8 mouse cellular contexts compared by ENCODE assay signal in genomic region chr7:100227158-100227875, GRCm38 (mm10). TPM values are rescaled to one million over a fixed set of nuclear protein-coding genes. Genes with fewer than 3 reads are reported as not detected.
A peak's percentile ranks its signal among the peaks of the same experiment; 100 is the strongest.
DNase-seq lines count a peak whose midpoint lies in the region; ATAC-seq and TF ChIP-seq lines count a peak whose summit lies in the region.

TSS of gene Pgm2l1 (plus strand) at chr7:100227394.

- H3K4me2 ChIP-seq in heart, embryonic 12.5 days = peak within 1 kb of the TSS; percentile 97
- peak within 1 kb of the TSS; percentile 99 for H3K4me2 ChIP-seq in kidney, postnatal 0 days (ENCODE audit: low read length)
- peak within 1 kb of the TSS; percentile 99 for H3K4me2 ChIP-seq in liver, embryonic 11.5 days
- H3K4me2 ChIP-seq in stomach, embryonic 14.5 days (replicated peaks; ENCODE audit: low read depth, low read length) = peak within 1 kb of the TSS; percentile 100

- 0 out of 2 replicates have a peak, but pooled peaks cover 4% of the 10 kb centered on the region for H3K4me1 ChIP-seq in heart, embryonic 12.5 days (replicated peaks)
- H3K4me1 ChIP-seq in kidney, postnatal 0 days (replicated peaks; ENCODE audit: insufficient read depth, low read length) = no peaks in the 10 kb centered on the region; the same call in 1 of the 2 replicates
- H3K4me1 ChIP-seq in liver, embryonic 11.5 days (replicated peaks; ENCODE audit: control insufficient read depth, insufficient read depth, low read length) = peaks cover 12% of the 10 kb centered on the region
- peaks cover 5% of the 10 kb centered on the region; the same call in 1 of the 2 replicates for H3K4me1 ChIP-seq in stomach, embryonic 14.5 days (ENCODE audit: control insufficient read depth, insufficient read depth, low read length)

- DNase-seq in CD4-positive helper T cell, adult 2 months (ENCODE audit: low read depth, low spot score) = peak; percentile 95
- DNase-seq in brain, embryonic 18.5 days (ENCODE audit: low read depth, low spot score) = peak; percentile 89
- DNase-seq in kidney, postnatal 0 days (ENCODE audit: low spot score) = peak; percentile 97
- peak; percentile 94 for DNase-seq in liver, embryonic 11.5 days (ENCODE audit: low spot score)
- DNase-seq in naive thymus-derived CD4-positive, alpha-beta T cell, adult 2 months (ENCODE audit: low read depth) = peak; percentile 95

- no peaks in the 10 kb centered on the region for H3K27me3 ChIP-seq in heart, embryonic 12.5 days (replicated peaks)
- no peaks in the 10 kb centered on the region for H3K27me3 ChIP-seq in kidney, postnatal 0 days (ENCODE audit: insufficient read depth, low read length)
- no peaks in the 10 kb centered on the region for H3K27me3 ChIP-seq in liver, embryonic 11.5 days (replicated peaks; ENCODE audit: control insufficient read depth, insufficient read depth, low read length)
- no peaks in the 10 kb centered on the region for H3K27me3 ChIP-seq in stomach, embryonic 14.5 days (ENCODE audit: control insufficient read depth, insufficient read depth, low read length)

- H3K36me3 ChIP-seq in heart, embryonic 12.5 days = no peaks in the 10 kb centered on the region
- H3K36me3 ChIP-seq in kidney, postnatal 0 days (ENCODE audit: insufficient read depth, low read length) = no peaks in the 10 kb centered on the region
- H3K36me3 ChIP-seq in liver, embryonic 11.5 days (ENCODE audit: control insufficient read depth, insufficient read depth, low read length) = no peaks in the 10 kb centered on the region
- no peaks in the 10 kb centered on the region for H3K36me3 ChIP-seq in stomach, embryonic 14.5 days (ENCODE audit: control insufficient read depth, insufficient read depth, low read length)

- TF ChIP-seq CTCF in kidney, postnatal 0 days (IDR thresholded peaks at IDR 0.05; ENCODE audit: low read depth) = no peak; the same call in 1 of the 2 replicates

- H3K9ac ChIP-seq in heart, embryonic 12.5 days = peak within 1 kb of the TSS; percentile 71
- H3K9ac ChIP-seq in kidney, postnatal 0 days (ENCODE audit: low read depth, low read length) = peak within 1 kb of the TSS; percentile 70
- peak within 1 kb of the TSS; percentile 79 for H3K9ac ChIP-seq in liver, embryonic 11.5 days (ENCODE audit: low read depth, low read length)
- H3K9ac ChIP-seq in stomach, embryonic 14.5 days (replicated peaks; ENCODE audit: low read depth, low read length) = peak within 1 kb of the TSS; percentile 57

- H3K4me3 ChIP-seq in heart, embryonic 12.5 days = peak within 1 kb of the TSS; percentile 58
- H3K4me3 ChIP-seq in kidney, postnatal 0 days (replicated peaks; ENCODE audit: low read depth, low read length) = peak within 1 kb of the TSS; percentile 80
- peak within 1 kb of the TSS; percentile 76 for H3K4me3 ChIP-seq in liver, embryonic 11.5 days (ENCODE audit: low read depth, low read length)
- H3K4me3 ChIP-seq in stomach, embryonic 14.5 days (ENCODE audit: low read depth, low read length) = peak within 1 kb of the TSS; percentile 75

- no peaks in the 10 kb centered on the region for H3K9me3 ChIP-seq in heart, embryonic 12.5 days (replicated peaks)
- H3K9me3 ChIP-seq in kidney, postnatal 0 days (replicated peaks; ENCODE audit: low read length) = no peaks in the 10 kb centered on the region
- H3K9me3 ChIP-seq in liver, embryonic 11.5 days (ENCODE audit: control insufficient read depth, low read length) = no peaks in the 10 kb centered on the region
- no peaks in the 10 kb centered on the region for H3K9me3 ChIP-seq in stomach, embryonic 14.5 days (ENCODE audit: control insufficient read depth, low read depth, low read length)

- ATAC-seq in erythroid progenitor cell, adult 5-6 weeks (replicated peaks; ENCODE audit: low FRiP score, poor library complexity, severe bottlenecking) = peak; percentile 91
- ATAC-seq in heart, embryonic 12.5 days (ENCODE audit: insufficient number of reproducible peaks, low FRiP score) = peak; percentile 97
- ATAC-seq in kidney, postnatal 0 days (replicated peaks; ENCODE audit: low FRiP score, low read depth) = peak; percentile 98
- ATAC-seq in liver, embryonic 11.5 days (replicated peaks; ENCODE audit: low FRiP score) = peak; percentile 98
- ATAC-seq in stomach, embryonic 14.5 days (ENCODE audit: insufficient number of reproducible peaks, insufficient read depth, low FRiP score, low read depth) = peak; percentile 98

- H3K27ac ChIP-seq in heart, embryonic 12.5 days (ENCODE audit: poor library complexity, severe bottlenecking) = peak within 1 kb of the TSS; percentile 67
- peak within 1 kb of the TSS; percentile 83 for H3K27ac ChIP-seq in kidney, postnatal 0 days
- peak within 1 kb of the TSS; percentile 95 for H3K27ac ChIP-seq in liver, embryonic 11.5 days (ENCODE audit: low read depth, low read length)
- H3K27ac ChIP-seq in stomach, embryonic 14.5 days (ENCODE audit: low read length) = peak within 1 kb of the TSS; percentile 56

- under 1% methylated on average over 72 of the region's 72 CpGs for WGBS in heart, embryonic 12.5 days
- under 1% methylated on average over 62 of the region's 72 CpGs for WGBS in kidney, postnatal 0 days
- under 1% methylated on average over 72 of the region's 72 CpGs for WGBS in liver, embryonic 11.5 days
- under 1% methylated on average over 71 of the region's 72 CpGs for WGBS in stomach, embryonic 14.5 days

RNA-seq across cellular contexts. Expression of gene Pgm2l1, which starts in this region (rescaled TPM):
- 14.1 and 19.3 TPM in 2 replicates for total RNA-seq in erythroid progenitor cell, adult 5-6 weeks (2015; ENCODE audit: low replicate concordance)
- 16.0 and 18.9 TPM in 2 replicates for total RNA-seq in erythroid progenitor cell, adult 5-6 weeks (2017; ENCODE audit: low replicate concordance)
- 1.9 and 3.2 TPM in 2 replicates for polyA plus RNA-seq in heart, embryonic 12.5 days (2016; fragmentation: Nextera tagmentation; extraction: Ambion mirVana)
- 2.4 and 2.5 TPM in 2 replicates for polyA plus RNA-seq in kidney, postnatal 0 days (2015; fragmentation: Nextera tagmentation; extraction: Ambion mirVana)
- 2.6 and 3.0 TPM in 2 replicates for polyA plus RNA-seq in liver, embryonic 11.5 days (2014; fragmentation: Nextera tagmentation; extraction: Ambion mirVana)
- polyA plus RNA-seq in stomach, embryonic 14.5 days (2014; fragmentation: Nextera tagmentation; extraction: Ambion mirVana) = 4.3 and 4.6 TPM in 2 replicates

Comparison
In these comparisons a context has a peak if more than half of its experiments do, and no peak if none do; other contexts are left out.
1. Peak in every context shown above with its lines: DNase-seq, ATAC-seq, H3K4me3 ChIP-seq and H3K27ac ChIP-seq.